Comparison of ENCODE assay signal across 27 mouse cellular contexts in the genomic region with DNA sequence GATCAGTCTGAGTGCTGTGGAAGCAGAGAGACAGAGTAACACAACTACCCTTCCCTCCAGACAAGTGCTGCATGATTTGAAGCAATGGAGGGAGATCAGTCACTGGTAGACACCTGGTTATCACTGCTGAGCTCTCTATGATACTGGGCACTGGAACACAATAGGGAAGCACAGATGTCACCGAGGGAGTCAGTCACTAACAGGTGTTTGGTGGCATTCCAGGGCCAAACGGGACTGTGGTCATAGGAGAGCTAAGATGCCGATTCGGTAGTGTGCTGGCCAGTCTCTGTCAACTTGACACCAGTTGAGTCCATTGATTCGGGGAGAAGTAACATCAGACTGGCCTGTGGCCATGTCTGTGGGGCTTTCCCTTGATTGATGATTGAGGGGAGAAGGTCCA. TPM values are rescaled to one million over a fixed set of nuclear protein-coding genes. Genes with fewer than 3 reads are reported as not detected.
A peak's percentile ranks its signal among the peaks of the same experiment; 100 is the strongest.
DNase-seq lines count a peak whose midpoint lies in the region; ATAC-seq lines count a peak whose summit lies in the region.
"Had no signal": no experiment of that assay in that cellular context is flagged by ENCODE, and none has a peak within 500 bp of the region (broad histone marks: within the 10 kb centered on the region; RNA-seq: fewer than 3 reads in every experiment).

No protein-coding gene starts in this region.

- peaks cover 15% of the 10 kb centered on the region; the same call in 1 of the 2 replicates for H3K4me1 ChIP-seq in neural tube, embryonic 12.5 days
- H3K4me1 ChIP-seq: embryonic facial prominence, embryonic 13.5 days; embryonic facial prominence, embryonic 15.5 days; forebrain, embryonic 10.5 days; forebrain, embryonic 12.5 days had no signal

- H3K4me2 ChIP-seq in neural tube, embryonic 12.5 days (replicated peaks), result no peak overlapping the region
- H3K4me2 ChIP-seq: embryonic facial prominence, embryonic 13.5 days; embryonic facial prominence, embryonic 15.5 days; forebrain, embryonic 12.5 days had no signal

- no peaks in the 10 kb centered on the region for H3K9me3 ChIP-seq in neural tube, embryonic 12.5 days
- H3K9me3 ChIP-seq: embryonic facial prominence, embryonic 13.5 days; embryonic facial prominence, embryonic 15.5 days; forebrain, embryonic 10.5 days; forebrain, embryonic 12.5 days; G1E had no signal

- H3K27me3 ChIP-seq in neural tube, embryonic 12.5 days (replicated peaks), result no peaks in the 10 kb centered on the region
- H3K27me3 ChIP-seq: CH12.LX; embryonic facial prominence, embryonic 13.5 days; embryonic facial prominence, embryonic 15.5 days; forebrain, embryonic 12.5 days; Patski had no signal

- WGBS in neural tube, embryonic 12.5 days, result 79% methylated on average over 5 of the region's 5 CpGs

- ATAC-seq in neural tube, embryonic 12.5 days (ENCODE audit: low FRiP score, low read depth), result no peak
- ATAC-seq: activated CD4-positive, CD25-positive, alpha-beta regulatory T cell, adult 4 months; CD4-positive, CD25-positive, alpha-beta regulatory T cell, adult 4 months; forebrain, embryonic 14.5 days; forebrain, embryonic 16.5 days; Patski had no signal

- H3K27ac ChIP-seq in neural tube, embryonic 12.5 days, result no peak overlapping the region
- H3K27ac ChIP-seq: embryonic facial prominence, embryonic 13.5 days; embryonic facial prominence, embryonic 15.5 days; forebrain, embryonic 10.5 days; forebrain, embryonic 12.5 days had no signal

- peak; percentile 35 for DNase-seq in cerebellum, adult 9-11 months
- DNase-seq in cerebellum, adult 9-10 months, result no peak
- peak; percentile 79 for DNase-seq in heart, adult 11 months
- no peak for DNase-seq in heart, postnatal 4 days
- DNase-seq in neural tube, embryonic 10.5 days (ENCODE audit: extremely low spot score, low spot score), result no peak
- DNase-seq: adrenal gland, adult 2 months; adrenal gland, postnatal 10 days; adrenal gland, postnatal 25 days; B cell, adult 2 months; cerebellum, adult 11 months; cerebellum, adult 18-20 months; cerebellum, adult 8-10 months; cerebellum, postnatal 14 days; embryo, embryonic 11 days had no signal

- H3K9ac ChIP-seq in neural tube, embryonic 12.5 days, result 0 out of 2 replicates have a peak overlapping the region, but pooled peaks have one; percentile 13
- H3K9ac ChIP-seq: embryonic facial prominence, embryonic 13.5 days; embryonic facial prominence, embryonic 15.5 days; forebrain, embryonic 12.5 days had no signal

- H3K36me3 ChIP-seq in neural tube, embryonic 12.5 days, result peaks cover 46% of the 10 kb centered on the region
- H3K36me3 ChIP-seq: G1E had no signal

- H3K4me3 ChIP-seq in neural tube, embryonic 12.5 days, result no peak overlapping the region
- H3K4me3 ChIP-seq: embryonic facial prominence, embryonic 13.5 days; embryonic facial prominence, embryonic 15.5 days; erythroblast, embryonic 14.5 days; forebrain, embryonic 10.5 days; forebrain, embryonic 12.5 days had no signal

RNA-seq across cellular contexts. Expression of a gene that starts 12.7 kb away (rescaled TPM):
- total RNA-seq in heart, postnatal 4 days (2021), result 10 to 100 TPM; 14.8 to 19.6 TPM
- polyA plus RNA-seq in neural tube, embryonic 12.5 days (2016; fragmentation: Nextera tagmentation; extraction: Ambion mirVana), result 37.3 and 38.2 TPM in 2 replicates

RNA-seq across cellular contexts. Expression of a gene that starts 20.3 kb away (rescaled TPM):
- 10 to 100 TPM; 61.1 to 65.1 TPM for total RNA-seq in heart, postnatal 4 days (2021)
- polyA plus RNA-seq in neural tube, embryonic 12.5 days (2016; fragmentation: Nextera tagmentation; extraction: Ambion mirVana), result 362 and 381 TPM in 2 replicates
- polyA plus RNA-seq: activated CD4-positive, CD25-positive, alpha-beta regulatory T cell, adult 4 months; G1E had no signal

RNA-seq across cellular contexts. Expression of a gene that starts 44.1 kb away (rescaled TPM):
- 100 to 1,000 TPM in 1 of 2 experiments, 10 to 100 TPM in 1; 86.1 to 103 TPM for total RNA-seq in heart, postnatal 4 days (2021)
- polyA plus RNA-seq in neural tube, embryonic 12.5 days (2016; fragmentation: Nextera tagmentation; extraction: Ambion mirVana), result 120 and 127 TPM in 2 replicates

RNA-seq across cellular contexts. Expression of a gene that starts 47.5 kb away (rescaled TPM):
- 10 to 100 TPM; 29.7 to 30.8 TPM for total RNA-seq in heart, postnatal 4 days (2021)
- polyA plus RNA-seq in neural tube, embryonic 12.5 days (2016; fragmentation: Nextera tagmentation; extraction: Ambion mirVana), result 60.6 and 61.2 TPM in 2 replicates

Comparison
In these comparisons a context has a peak if more than half of its experiments do, and no peak if none do; other contexts are left out.
1. DNase-seq: peak in cerebellum, adult 9-11 months (single experiment) and heart, adult 11 months (single experiment); none in cerebellum, adult 9-10 months (single experiment), heart, postnatal 4 days (single experiment) and neural tube, embryonic 10.5 days (single experiment).